Mouse (Mus musculus): ENCODE measurements at regions not wholly inside any gene's neighbourhood (a gene's known extent, or its start where the extent isn't known, plus 50 kb on each side); places are given as distances from the start of the nearest gene placed in this dataset.

- peaks cover 9% of the 10 kb centered on the region; the same call in 1 of the 2 replicates for H3K4me1 ChIP-seq
- no peaks in the 10 kb centered on the region for H3K36me3 ChIP-seq (replicated peaks)
- H3K9me3 ChIP-seq: no peaks in the 10 kb centered on the region
- H3K27me3 ChIP-seq (ENCODE audit: poor library complexity, severe bottlenecking): no peaks in the 10 kb centered on the region
- 84% methylated on average over 4 of the region's 4 CpGs for WGBS
- no peak overlapping the region for H3K27ac ChIP-seq
- H3K4me3 ChIP-seq: no peak overlapping the region
- no peak for DNase-seq (ENCODE audit: extremely low spot score, low spot score)
Measured at GRCm38 (mm10) chr1:89265771-89266170, 188.8 kb upstream of the Agap1 start.

- Histone ChIP-seq H3K9me3 (no peaks in the 10 kb centered on the region), H3K36me3 (replicated peaks) (no peaks in the 10 kb centered on the region), H3K4me1 (peaks cover 9% of the 10 kb centered on the region; the same call in 1 of the 2 replicates), H3K27ac (no peak overlapping the region), H3K27me3 (ENCODE audit: poor library complexity, severe bottlenecking) (no peaks in the 10 kb centered on the region), H3K4me3 (no peak overlapping the region)
- 84% methylated on average over 2 of the region's 2 CpGs for WGBS
- no peak for DNase-seq (ENCODE audit: extremely low spot score, low spot score)
Measured at GRCm38 (mm10) chr1:89268806-89269205, 185.8 kb upstream of the Agap1 start.

- Histone ChIP-seq H3K9me3 (no peaks in the 10 kb centered on the region), H3K4me3 (no peak overlapping the region), H3K4me1 (0 out of 2 replicates have a peak, but pooled peaks cover 4% of the 10 kb centered on the region), H3K27ac (no peak overlapping the region), H3K36me3 (replicated peaks) (no peaks in the 10 kb centered on the region), H3K27me3 (ENCODE audit: poor library complexity, severe bottlenecking) (no peaks in the 10 kb centered on the region)
- no peak for DNase-seq (ENCODE audit: extremely low spot score, low spot score)
- WGBS: 83% methylated on average over 8 of the region's 8 CpGs
Measured at GRCm38 (mm10) chr1:89271743-89272142, 182.9 kb upstream of the Agap1 start.

GRCm38 (mm10) chr1:89273021-89273420, 181.6 kb upstream of the Agap1 start:
- no peak for DNase-seq (ENCODE audit: extremely low spot score, low spot score)
- H3K27ac ChIP-seq: no peak overlapping the region
- 90% methylated on average over 10 of the region's 10 CpGs for WGBS
- no peaks in the 10 kb centered on the region for H3K27me3 ChIP-seq (ENCODE audit: poor library complexity, severe bottlenecking)
- no peaks in the 10 kb centered on the region for H3K36me3 ChIP-seq (replicated peaks)
- no peaks in the 10 kb centered on the region for H3K9me3 ChIP-seq
- no peak overlapping the region for H3K4me3 ChIP-seq
- H3K4me1 ChIP-seq: 0 out of 2 replicates have a peak, but pooled peaks cover 4% of the 10 kb centered on the region

GRCm38 (mm10) chr1:89273786-89274362, 180.7 kb upstream of the Agap1 start:
- Histone ChIP-seq H3K9me3 (no peaks in the 10 kb centered on the region), H3K36me3 (replicated peaks) (no peaks in the 10 kb centered on the region), H3K4me3 (no peak overlapping the region), H3K27ac (no peak overlapping the region), H3K4me1 (0 out of 2 replicates have a peak, but pooled peaks cover 4% of the 10 kb centered on the region), H3K27me3 (ENCODE audit: poor library complexity, severe bottlenecking) (no peaks in the 10 kb centered on the region)
- no peak for DNase-seq (ENCODE audit: extremely low spot score, low spot score)
- 93% methylated on average over 10 of the region's 10 CpGs for WGBS

GRCm38 (mm10) chr1:89279382-89279781, 175.2 kb upstream of the Agap1 start:
- no peak for DNase-seq (ENCODE audit: extremely low spot score, low spot score)
- WGBS: 83% methylated on average over 5 of the region's 5 CpGs

GRCm38 (mm10) chr1:89281107-89281655, 173.4 kb upstream of the Agap1 start:
- Histone ChIP-seq H3K9me3 (no peaks in the 10 kb centered on the region), H3K27me3 (ENCODE audit: poor library complexity, severe bottlenecking) (no peaks in the 10 kb centered on the region), H3K4me1 (peaks cover 11% of the 10 kb centered on the region), H3K36me3 (replicated peaks) (no peaks in the 10 kb centered on the region), H3K27ac (no peak overlapping the region), H3K4me3 (no peak overlapping the region)
- WGBS: 82% methylated on average over 1 of the region's 1 CpGs
- no peak for DNase-seq (ENCODE audit: extremely low spot score, low spot score)

More at GRCm38 (mm10) chr1:89279382-89279781, 175.2 kb upstream of the Agap1 start:
- H3K27ac ChIP-seq: no peak overlapping the region
- peaks cover under 1% of the 10 kb centered on the region; the same call in 1 of the 2 replicates for H3K4me1 ChIP-seq
- H3K27me3 ChIP-seq (ENCODE audit: poor library complexity, severe bottlenecking): no peaks in the 10 kb centered on the region
- H3K36me3 ChIP-seq (replicated peaks): no peaks in the 10 kb centered on the region
- no peaks in the 10 kb centered on the region for H3K9me3 ChIP-seq
- H3K4me3 ChIP-seq: no peak overlapping the region

GRCm38 (mm10) chr1:89285041-89285440, 169.6 kb upstream of the Agap1 start:
- 75% methylated on average over 4 of the region's 4 CpGs for WGBS
- Histone ChIP-seq H3K9me3 (no peaks in the 10 kb centered on the region), H3K36me3 (replicated peaks) (no peaks in the 10 kb centered on the region), H3K4me1 (peaks cover 11% of the 10 kb centered on the region), H3K27me3 (ENCODE audit: poor library complexity, severe bottlenecking) (no peaks in the 10 kb centered on the region), H3K4me3 (no peak overlapping the region), H3K27ac (no peak overlapping the region)
- no peak for DNase-seq (ENCODE audit: extremely low spot score, low spot score)

- 88% methylated on average over 10 of the region's 10 CpGs for WGBS
- H3K4me3 ChIP-seq: no peak overlapping the region
- no peak overlapping the region for H3K27ac ChIP-seq
- no peak for DNase-seq (ENCODE audit: extremely low spot score, low spot score)
- H3K4me1 ChIP-seq: peaks cover 11% of the 10 kb centered on the region
- H3K27me3 ChIP-seq (ENCODE audit: poor library complexity, severe bottlenecking): no peaks in the 10 kb centered on the region
- no peaks in the 10 kb centered on the region for H3K36me3 ChIP-seq (replicated peaks)
- H3K9me3 ChIP-seq: no peaks in the 10 kb centered on the region
Measured at GRCm38 (mm10) chr1:89287136-89287795, 167.3 kb upstream of the Agap1 start.

GRCm38 (mm10) chr1:89288001-89288400, 166.6 kb upstream of the Agap1 start:
- H3K36me3 ChIP-seq (replicated peaks): no peaks in the 10 kb centered on the region
- no peak overlapping the region for H3K4me3 ChIP-seq
- no peak for DNase-seq (ENCODE audit: extremely low spot score, low spot score)
- H3K27me3 ChIP-seq (ENCODE audit: poor library complexity, severe bottlenecking): no peaks in the 10 kb centered on the region
- no peak overlapping the region for H3K27ac ChIP-seq
- peaks cover 11% of the 10 kb centered on the region for H3K4me1 ChIP-seq
- no peaks in the 10 kb centered on the region for H3K9me3 ChIP-seq

- no peaks in the 10 kb centered on the region for H3K27me3 ChIP-seq (ENCODE audit: poor library complexity, severe bottlenecking)
- H3K36me3 ChIP-seq (replicated peaks): no peaks in the 10 kb centered on the region
- no peak overlapping the region for H3K4me3 ChIP-seq
- H3K27ac ChIP-seq: no peak overlapping the region
- WGBS: 80% methylated on average over 2 of the region's 2 CpGs
- H3K9me3 ChIP-seq: no peaks in the 10 kb centered on the region
- H3K4me1 ChIP-seq: peaks cover 11% of the 10 kb centered on the region
- no peak for DNase-seq (ENCODE audit: extremely low spot score, low spot score)
Measured at GRCm38 (mm10) chr1:89288921-89289320, 165.7 kb upstream of the Agap1 start.

GRCm38 (mm10) chr1:89296691-89297090, 157.9 kb upstream of the Agap1 start:
- Histone ChIP-seq H3K27me3 (ENCODE audit: poor library complexity, severe bottlenecking) (0 out of 2 replicates have a peak, but pooled peaks cover 4% of the 10 kb centered on the region), H3K9me3 (no peaks in the 10 kb centered on the region), H3K27ac (no peak overlapping the region), H3K36me3 (replicated peaks) (no peaks in the 10 kb centered on the region), H3K4me1 (peaks cover 6% of the 10 kb centered on the region), H3K4me3 (no peak overlapping the region)
- WGBS: 82% methylated on average over 3 of the region's 3 CpGs
- DNase-seq (ENCODE audit: extremely low spot score, low spot score): no peak

GRCm38 (mm10) chr1:89297766-89298165, 156.8 kb upstream of the Agap1 start:
- H3K4me1 ChIP-seq: peaks cover 10% of the 10 kb centered on the region
- no peak for DNase-seq (ENCODE audit: extremely low spot score, low spot score)
- H3K4me3 ChIP-seq: no peak overlapping the region
- H3K27ac ChIP-seq: no peak overlapping the region
- WGBS: 93% methylated on average over 11 of the region's 11 CpGs
- H3K36me3 ChIP-seq (replicated peaks): no peaks in the 10 kb centered on the region
- no peaks in the 10 kb centered on the region for H3K9me3 ChIP-seq
- 0 out of 2 replicates have a peak, but pooled peaks cover 4% of the 10 kb centered on the region for H3K27me3 ChIP-seq (ENCODE audit: poor library complexity, severe bottlenecking)
